Mouse (Mus musculus): ENCODE measurements around the gene Tmem17. TPM values are rescaled to one million over a fixed set of nuclear protein-coding genes. Genes with fewer than 3 reads are reported as not detected.

Gene Tmem17
- polyA plus RNA-seq (2015; fragmentation: Nextera tagmentation; extraction: Ambion mirVana): 18.3 and 19.7 TPM in 2 replicates

GRCm38 (mm10) chr11:22512038-22513001, at the start of gene Tmem17:
Tmem17 (plus strand) TSS chr11:22512088.
- ATAC-seq (ENCODE audit: borderline replicate concordance, extremely low read depth, low FRiP score, low TSS enrichment): peak; percentile 94
- under 1% methylated on average over 68 of the region's 73 CpGs for WGBS

GRCm38 (mm10) chr11:22479836-22480619, 31.9 kb upstream of the Tmem17 start:
- Histone ChIP-seq H3K4me2 (no peak overlapping the region), H3K9me3 (no peaks in the 10 kb centered on the region), H3K4me3 (no peak overlapping the region), H3K36me3 (no peaks in the 10 kb centered on the region), H3K9ac (no peak overlapping the region), H3K4me1 (peaks cover 9% of the 10 kb centered on the region; the same call in 1 of the 2 replicates), H3K27me3 (no peaks in the 10 kb centered on the region), H3K27ac (no peak overlapping the region)
- ATAC-seq (ENCODE audit: borderline replicate concordance, extremely low read depth, low FRiP score, low TSS enrichment): no peak
- 78% methylated on average over 3 of the region's 3 CpGs for WGBS

More at GRCm38 (mm10) chr11:22512038-22513001, at the start of gene Tmem17:
- H3K4me1 ChIP-seq: 0 out of 2 replicates have a peak, but pooled peaks cover 2% of the 10 kb centered on the region
- peak within 1 kb of the TSS; percentile 93 for H3K27ac ChIP-seq
- peak within 1 kb of the TSS; percentile 74 for H3K9ac ChIP-seq
- 0 out of 2 replicates have a peak, but pooled peaks cover 1% of the 10 kb centered on the region for H3K36me3 ChIP-seq
- no peaks in the 10 kb centered on the region for H3K27me3 ChIP-seq
- peak within 1 kb of the TSS; percentile 67 for H3K4me2 ChIP-seq
- H3K4me3 ChIP-seq: peak within 1 kb of the TSS; percentile 64
- no peaks in the 10 kb centered on the region for H3K9me3 ChIP-seq

- 73% methylated on average over 1 of the region's 1 CpGs for WGBS
- Histone ChIP-seq H3K36me3 (no peaks in the 10 kb centered on the region), H3K4me3 (no peak overlapping the region), H3K9me3 (no peaks in the 10 kb centered on the region), H3K4me2 (no peak overlapping the region), H3K9ac (no peak overlapping the region), H3K27ac (peak overlapping the region; percentile 29; the same call in 1 of the 2 replicates), H3K4me1 (peaks cover 9% of the 10 kb centered on the region; the same call in 1 of the 2 replicates), H3K27me3 (no peaks in the 10 kb centered on the region)
- peak; percentile 55; the same call in 1 of the 2 replicates for ATAC-seq (ENCODE audit: borderline replicate concordance, extremely low read depth, low FRiP score, low TSS enrichment)
Measured at GRCm38 (mm10) chr11:22481639-22482361, 30.1 kb upstream of the Tmem17 start.

- H3K9ac ChIP-seq: no peak overlapping the region
- H3K27ac ChIP-seq: peak overlapping the region; percentile 29; the same call in 1 of the 2 replicates
- no peak overlapping the region for H3K4me3 ChIP-seq
- WGBS: 92% methylated on average over 3 of the region's 3 CpGs
- no peak for ATAC-seq (ENCODE audit: borderline replicate concordance, extremely low read depth, low FRiP score, low TSS enrichment)
- no peak overlapping the region for H3K4me2 ChIP-seq
- peaks cover 9% of the 10 kb centered on the region; the same call in 1 of the 2 replicates for H3K4me1 ChIP-seq
- H3K9me3 ChIP-seq: no peaks in the 10 kb centered on the region
- no peaks in the 10 kb centered on the region for H3K27me3 ChIP-seq
- H3K36me3 ChIP-seq: no peaks in the 10 kb centered on the region
Measured at GRCm38 (mm10) chr11:22482362-22482760, 29.5 kb upstream of the Tmem17 start.

GRCm38 (mm10) chr11:22493694-22494319, 18.1 kb upstream of the Tmem17 start:
- H3K36me3 ChIP-seq: no peaks in the 10 kb centered on the region
- WGBS: 45% methylated on average over 2 of the region's 2 CpGs
- no peak overlapping the region for H3K9ac ChIP-seq
- H3K27ac ChIP-seq: no peak overlapping the region
- ATAC-seq (ENCODE audit: borderline replicate concordance, extremely low read depth, low FRiP score, low TSS enrichment): peak; percentile 76; the same call in 1 of the 2 replicates
- H3K4me3 ChIP-seq: no peak overlapping the region
- H3K9me3 ChIP-seq: no peaks in the 10 kb centered on the region
- no peaks in the 10 kb centered on the region for H3K27me3 ChIP-seq
- peaks cover 7% of the 10 kb centered on the region; the same call in 1 of the 2 replicates for H3K4me1 ChIP-seq
- H3K4me2 ChIP-seq: no peak overlapping the region

- peaks cover 7% of the 10 kb centered on the region; the same call in 1 of the 2 replicates for H3K4me1 ChIP-seq
- no peak overlapping the region for H3K4me3 ChIP-seq
- no peak overlapping the region for H3K27ac ChIP-seq
- no peaks in the 10 kb centered on the region for H3K36me3 ChIP-seq
- H3K27me3 ChIP-seq: no peaks in the 10 kb centered on the region
- ATAC-seq (ENCODE audit: borderline replicate concordance, extremely low read depth, low FRiP score, low TSS enrichment): no peak
- H3K4me2 ChIP-seq: no peak overlapping the region
- no peak overlapping the region for H3K9ac ChIP-seq
- H3K9me3 ChIP-seq: no peaks in the 10 kb centered on the region
Measured at GRCm38 (mm10) chr11:22494941-22495340, 16.9 kb upstream of the Tmem17 start.

- no peaks in the 10 kb centered on the region for H3K9me3 ChIP-seq
- H3K4me2 ChIP-seq: no peak overlapping the region
- H3K4me3 ChIP-seq: no peak overlapping the region
- ATAC-seq (ENCODE audit: borderline replicate concordance, extremely low read depth, low FRiP score, low TSS enrichment): no peak
- no peaks in the 10 kb centered on the region for H3K27me3 ChIP-seq
- WGBS: 71% methylated on average over 6 of the region's 6 CpGs
- H3K27ac ChIP-seq: no peak overlapping the region
- H3K4me1 ChIP-seq: peaks cover 4% of the 10 kb centered on the region; the same call in 1 of the 2 replicates
- no peak overlapping the region for H3K9ac ChIP-seq
- H3K36me3 ChIP-seq: no peaks in the 10 kb centered on the region
Measured at GRCm38 (mm10) chr11:22499396-22499795, 12.5 kb upstream of the Tmem17 start.

- ATAC-seq (ENCODE audit: borderline replicate concordance, extremely low read depth, low FRiP score, low TSS enrichment): no peak
- H3K9ac ChIP-seq: no peak overlapping the region
- no peak overlapping the region for H3K4me3 ChIP-seq
- no peaks in the 10 kb centered on the region for H3K9me3 ChIP-seq
- H3K4me1 ChIP-seq: no peaks in the 10 kb centered on the region; the same call in 1 of the 2 replicates
- H3K4me2 ChIP-seq: no peak overlapping the region
- H3K27me3 ChIP-seq: no peaks in the 10 kb centered on the region
- no peaks in the 10 kb centered on the region for H3K36me3 ChIP-seq
- H3K27ac ChIP-seq: no peak overlapping the region
Measured at GRCm38 (mm10) chr11:22499886-22500285, 12.0 kb upstream of the Tmem17 start.

GRCm38 (mm10) chr11:22500771-22501566, 10.9 kb upstream of the Tmem17 start:
- WGBS: 59% methylated on average over 9 of the region's 9 CpGs

GRCm38 (mm10) chr11:22513075-22513474, 1.2 kb downstream of the Tmem17 start:
- ATAC-seq (ENCODE audit: borderline replicate concordance, extremely low read depth, low FRiP score, low TSS enrichment): no peak
- H3K27me3 ChIP-seq: no peaks in the 10 kb centered on the region
- H3K4me2 ChIP-seq: peak overlapping the region; percentile 67
- peak overlapping the region; percentile 74 for H3K9ac ChIP-seq
- 0 out of 2 replicates have a peak, but pooled peaks cover 2% of the 10 kb centered on the region for H3K4me1 ChIP-seq
- 0 out of 2 replicates have a peak, but pooled peaks cover 3% of the 10 kb centered on the region for H3K36me3 ChIP-seq
- peak overlapping the region; percentile 93 for H3K27ac ChIP-seq
- no peaks in the 10 kb centered on the region for H3K9me3 ChIP-seq
- 44% methylated on average over 11 of the region's 11 CpGs for WGBS
- H3K4me3 ChIP-seq: peak overlapping the region; percentile 64

More at GRCm38 (mm10) chr11:22500771-22501566, 10.9 kb upstream of the Tmem17 start:
- Histone ChIP-seq H3K27ac (no peak overlapping the region), H3K4me2 (no peak overlapping the region), H3K4me3 (no peak overlapping the region), H3K4me1 (no peaks in the 10 kb centered on the region), H3K36me3 (no peaks in the 10 kb centered on the region), H3K27me3 (no peaks in the 10 kb centered on the region), H3K9me3 (no peaks in the 10 kb centered on the region), H3K9ac (no peak overlapping the region)
- no peak for ATAC-seq (ENCODE audit: borderline replicate concordance, extremely low read depth, low FRiP score, low TSS enrichment)
